Mouse (Mus musculus) brain, adult 2 months (tissue): ENCODE measurements around the gene Cfap77.

Experiments used
- DNase-seq: peaks from one replicate; pipeline ENCODE4 v3.0.0; 2011; ENCODE audit warnings: low read depth, low spot score

Gene Cfap77

DNA sequence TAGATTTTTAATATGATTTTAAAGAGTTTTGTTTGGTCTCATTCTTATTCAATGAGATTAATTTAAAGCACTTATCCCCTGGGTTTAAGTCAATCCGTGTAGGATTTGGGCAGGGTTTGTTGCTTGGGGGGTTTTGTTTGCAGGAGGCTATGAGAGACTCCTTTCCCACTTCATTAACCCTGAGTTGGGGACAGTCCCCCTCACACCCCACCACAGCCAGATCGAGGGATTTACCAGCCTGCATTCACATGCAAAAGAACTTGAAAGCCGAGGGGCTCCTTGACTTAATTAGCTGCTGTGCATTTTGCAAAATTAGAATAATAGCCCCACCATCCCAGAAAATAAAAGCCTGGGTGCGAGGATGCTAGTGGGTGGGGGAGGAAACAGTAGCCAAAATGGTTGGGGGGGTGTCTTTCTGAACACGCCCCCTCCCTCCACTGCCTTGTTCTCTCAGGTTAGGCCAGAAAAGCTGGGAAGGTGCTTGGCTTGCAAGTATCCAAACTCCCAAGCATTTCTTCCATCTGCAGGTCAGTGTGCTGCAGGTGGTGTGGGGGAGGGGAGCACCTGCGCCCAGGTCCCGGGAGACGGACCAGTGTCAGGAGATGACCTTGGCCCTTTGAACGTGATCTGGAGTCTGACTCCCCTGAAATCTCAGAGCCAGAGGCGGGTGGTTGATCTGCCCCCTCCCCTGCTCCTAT lies 147.0 kb downstream of the Cfap77 start:
- no peak for DNase-seq

DNA sequence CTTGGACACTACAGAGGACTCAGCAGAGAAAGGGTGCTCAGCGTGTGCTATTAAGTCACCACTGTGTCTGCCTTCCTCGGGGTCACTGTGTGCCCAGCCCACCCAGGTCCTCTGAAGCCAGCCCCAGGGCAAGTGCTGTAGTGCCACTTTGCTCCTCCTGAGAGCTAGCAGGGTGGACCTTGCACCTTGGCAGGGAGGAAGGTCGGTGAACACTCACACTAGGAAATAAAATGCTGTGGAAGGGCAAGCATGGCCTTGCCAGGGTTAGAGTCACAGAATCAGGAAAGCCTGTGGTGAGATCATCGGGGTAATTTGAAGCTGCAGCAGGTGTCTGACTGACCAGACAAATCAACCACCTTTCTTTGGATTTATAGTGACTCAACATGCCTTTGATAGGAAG lies 149.3 kb downstream of the Cfap77 start:
- DNase-seq, result no peak

DNA sequence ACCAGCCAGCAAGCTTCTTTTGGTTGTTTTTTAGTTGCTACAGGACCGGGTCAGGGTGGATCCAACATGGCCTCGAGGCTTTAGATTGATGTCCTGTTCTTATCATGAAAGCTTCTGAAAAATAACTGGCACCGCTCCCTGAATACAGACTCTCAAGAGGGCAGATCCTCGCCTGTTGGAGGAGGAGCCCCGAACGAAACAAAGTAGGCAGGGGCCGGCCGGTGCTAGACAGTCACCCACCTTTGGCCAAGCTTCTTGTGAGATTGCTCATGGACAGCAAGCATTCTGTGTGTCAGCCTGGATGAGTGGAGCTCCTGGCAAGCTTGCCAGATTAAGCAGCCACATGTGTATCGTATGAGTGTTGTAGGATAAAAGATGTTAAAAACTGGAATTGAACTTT lies 150.1 kb downstream of the Cfap77 start:
- no peak for DNase-seq

DNA sequence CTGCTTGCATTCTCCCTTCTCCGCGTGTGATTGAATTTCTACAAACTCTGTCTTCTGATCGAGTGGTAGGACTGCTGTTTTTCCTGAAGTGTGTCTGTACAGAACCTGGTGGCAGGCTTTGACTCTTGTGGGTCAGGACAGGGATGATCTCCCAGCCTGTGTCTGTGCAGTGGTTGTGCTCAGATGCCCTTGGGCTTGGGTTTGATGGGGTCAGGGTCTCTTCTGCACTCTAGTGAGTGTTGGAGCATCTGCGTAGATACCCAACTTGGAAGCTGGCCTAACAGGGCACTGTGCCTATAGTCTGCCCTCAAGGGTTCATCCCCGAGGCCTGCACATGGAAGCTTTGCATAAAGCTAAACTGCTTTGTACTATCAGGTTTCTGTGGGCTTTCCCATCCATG lies 151.0 kb downstream of the Cfap77 start:
- DNase-seq, result no peak

DNA sequence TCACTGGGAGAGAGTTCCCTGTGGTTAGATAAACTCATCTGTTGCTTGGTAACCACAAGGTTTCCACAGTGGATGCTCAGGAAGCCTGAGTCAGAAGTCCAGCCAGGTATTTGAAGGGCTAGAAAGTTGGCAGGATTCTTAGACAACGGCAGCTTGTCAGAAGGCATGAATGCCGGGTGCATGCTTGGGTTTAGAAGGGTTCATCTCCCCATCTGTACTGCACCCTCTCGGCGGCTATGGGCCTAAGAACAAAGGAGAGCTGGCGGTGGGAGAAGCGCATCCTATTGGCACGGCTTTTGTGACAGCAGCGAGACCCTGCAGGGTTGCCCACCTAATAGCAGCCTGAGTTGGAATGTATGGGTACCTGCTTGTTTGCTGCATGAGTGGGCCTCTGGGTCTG lies 152.6 kb downstream of the Cfap77 start:
- no peak for DNase-seq

DNA sequence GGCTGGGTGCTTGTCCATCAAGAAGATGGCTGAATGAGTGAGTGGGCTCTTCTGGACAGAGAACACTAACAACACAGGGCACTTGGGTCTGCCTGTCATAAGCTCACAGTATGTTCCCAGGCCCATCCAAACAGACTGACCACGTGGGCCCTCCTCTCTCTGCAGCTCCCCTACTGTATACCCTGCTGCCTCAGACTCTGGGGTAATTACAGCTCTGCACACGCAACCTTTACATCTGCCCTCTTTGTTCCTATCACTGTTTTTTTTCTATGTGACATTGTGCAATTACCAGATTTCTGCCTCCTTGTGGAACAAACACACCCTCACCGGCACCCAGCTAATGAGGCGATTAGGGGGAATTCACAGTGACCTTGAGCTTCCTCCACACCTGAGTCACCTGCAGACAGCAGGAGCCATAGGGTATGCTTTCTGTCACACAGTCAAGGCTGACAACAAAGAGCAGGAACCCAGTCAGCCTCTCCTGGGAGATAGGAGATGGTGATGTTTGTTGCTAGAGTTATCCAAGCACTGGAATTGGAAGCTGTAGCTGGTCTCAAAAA lies 157.4 kb downstream of the Cfap77 start:
- DNase-seq, result no peak

DNA sequence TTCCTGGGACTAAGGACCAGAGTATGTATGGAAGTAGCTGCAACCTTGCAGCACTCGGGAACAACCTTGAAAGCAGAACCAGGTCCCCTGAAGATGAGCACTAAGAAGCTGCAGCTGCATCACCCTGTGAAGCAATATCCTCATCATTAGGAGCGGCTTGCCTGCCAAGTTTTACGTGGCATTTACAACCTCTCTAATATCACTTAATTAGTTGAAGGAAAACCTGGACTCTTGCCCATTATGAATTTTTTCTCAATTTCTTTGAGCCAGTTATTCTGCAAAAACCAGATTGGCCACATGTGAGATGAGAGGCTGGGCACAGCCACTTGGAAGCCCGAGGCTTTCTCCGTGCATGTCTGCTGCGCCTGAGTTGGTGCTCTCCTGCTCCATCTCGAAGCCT lies 159.0 kb downstream of the Cfap77 start:
- DNase-seq, result no peak

DNA sequence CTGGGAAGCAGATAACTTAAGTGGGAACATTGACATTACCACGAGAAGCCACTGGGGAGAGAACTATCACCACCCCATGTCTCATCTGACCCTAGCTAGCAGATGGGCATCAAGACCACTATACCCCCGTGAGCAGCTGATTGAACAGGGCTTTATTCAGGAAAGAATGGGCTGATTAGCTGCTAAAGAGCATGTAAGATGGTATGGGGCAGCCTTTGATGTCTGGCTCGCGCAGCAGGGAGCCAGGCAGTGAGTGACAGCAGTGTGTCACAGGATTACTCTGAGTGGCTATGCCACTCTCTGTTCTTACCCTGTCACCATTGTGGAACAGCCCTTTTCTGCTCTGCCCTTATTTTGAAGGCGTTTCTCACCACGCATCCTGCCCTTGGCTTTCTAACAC lies 161.3 kb downstream of the Cfap77 start:
- no peak for DNase-seq

DNA sequence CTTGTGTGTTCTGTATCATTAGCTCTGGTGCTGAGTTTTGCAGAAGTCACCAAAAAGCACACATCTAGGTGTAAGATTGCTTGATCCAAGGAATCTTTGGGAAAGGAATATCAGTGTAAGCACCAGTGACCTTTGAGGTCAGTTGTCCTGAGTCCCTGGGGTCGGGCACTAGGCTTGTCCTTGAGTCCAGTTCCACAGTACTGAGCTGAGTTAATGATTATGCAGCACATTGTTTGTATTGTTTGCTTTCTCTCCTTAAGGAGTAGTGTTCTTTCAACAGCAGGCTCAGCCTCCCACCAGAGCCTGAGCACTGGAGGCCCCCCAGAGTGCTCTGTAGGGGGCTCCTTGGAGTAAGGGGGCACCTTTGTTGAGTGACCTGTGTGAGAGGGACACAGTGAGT lies 162.1 kb downstream of the Cfap77 start:
- DNase-seq, result no peak

DNA sequence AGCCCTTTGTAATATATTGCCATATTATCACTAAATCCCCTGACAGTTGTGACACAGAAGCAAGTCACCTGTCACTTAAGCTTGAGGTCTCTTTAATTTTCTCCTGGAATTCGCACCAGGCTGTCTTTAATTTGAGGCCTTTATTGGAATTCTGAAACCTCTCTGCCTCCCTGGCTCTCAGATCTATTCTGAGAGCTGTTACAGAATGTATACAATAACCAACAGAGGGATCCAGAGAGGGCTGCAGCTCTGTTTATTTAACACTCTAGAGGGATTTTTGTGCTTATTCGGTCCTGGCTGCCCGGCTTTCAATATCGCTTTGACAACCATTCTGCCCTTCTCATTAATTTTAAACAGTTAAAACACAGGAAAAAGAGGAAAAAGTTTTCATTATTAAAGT lies 170.0 kb downstream of the Cfap77 start:
- DNase-seq, result no peak

DNA sequence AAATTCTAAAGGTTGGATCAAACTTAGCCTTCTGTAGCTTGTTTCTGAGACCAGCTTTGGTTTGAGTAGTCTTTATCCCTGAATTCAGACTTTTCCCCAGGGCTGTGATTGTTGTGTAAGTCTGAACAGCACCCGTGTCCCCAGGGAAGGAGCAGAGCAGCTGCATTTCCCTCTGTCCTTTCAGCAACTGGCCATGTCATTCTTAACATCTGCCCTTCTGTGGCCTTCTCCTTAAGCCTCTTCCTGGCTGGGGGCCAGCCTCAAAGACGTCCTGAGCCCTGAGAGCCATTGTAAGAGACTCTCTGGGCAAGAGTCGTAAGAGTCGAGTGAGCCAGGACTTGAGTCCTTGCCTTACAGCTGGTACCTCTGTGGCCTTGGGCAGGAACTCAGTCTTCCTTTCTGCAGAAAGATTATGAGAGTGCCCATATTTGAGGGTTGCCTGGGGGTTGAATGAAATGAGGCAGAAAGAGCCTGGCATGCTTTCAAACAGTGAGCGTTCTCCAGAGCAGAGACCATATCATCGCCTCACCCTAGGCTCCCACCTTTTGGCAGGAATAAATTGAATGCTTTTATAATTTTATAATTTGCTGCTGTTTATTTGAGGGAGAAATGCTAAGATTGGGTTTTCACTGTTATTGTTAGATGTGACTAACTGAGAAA lies 171.9 kb downstream of the Cfap77 start:
- no peak for DNase-seq

DNA sequence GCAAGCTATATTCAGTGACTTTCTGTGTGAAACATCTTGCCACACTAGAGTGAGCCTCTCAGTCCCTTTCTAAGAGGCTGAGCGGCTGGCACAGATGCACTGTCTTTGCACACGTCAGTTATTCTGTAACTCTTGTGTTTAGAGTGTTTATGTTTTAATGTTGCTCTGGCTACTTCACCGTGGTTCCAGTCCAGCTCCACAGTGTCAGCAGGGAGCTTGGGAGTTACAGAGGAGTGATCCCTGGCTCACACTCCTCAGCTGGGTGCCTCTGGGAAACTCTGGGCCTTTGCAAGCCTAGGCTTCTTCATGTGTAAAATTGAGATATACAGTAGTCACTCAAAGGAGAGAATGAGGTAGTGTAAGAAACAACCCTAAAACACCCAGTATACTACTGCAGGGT lies 172.8 kb downstream of the Cfap77 start:
- DNase-seq, result no peak

DNA sequence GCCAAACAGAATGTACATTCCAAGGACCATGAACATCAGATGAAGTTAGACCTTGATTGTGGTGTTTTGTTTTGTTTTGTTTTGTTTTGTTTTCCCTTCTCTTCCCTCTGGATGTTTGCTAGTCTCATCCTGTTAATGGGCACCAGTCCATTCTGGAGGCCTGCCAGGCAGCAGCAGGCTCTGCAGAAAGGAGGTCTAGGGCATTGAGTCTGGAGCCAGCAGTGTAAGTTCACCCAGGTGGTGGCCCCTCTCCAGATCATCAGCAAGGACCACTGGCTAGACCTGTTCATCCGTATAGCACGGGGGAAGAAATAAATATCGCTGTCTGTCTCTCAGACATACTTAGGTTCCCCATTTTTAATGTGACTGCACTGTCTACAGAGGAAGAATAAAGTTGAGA lies 173.6 kb downstream of the Cfap77 start:
- DNase-seq, result no peak
